Mouse (Mus musculus): Measurements from ENCODE around the gene Cyp27b1. TPM values are rescaled to one million over a fixed set of nuclear protein-coding genes. Genes with fewer than 3 reads are reported as not detected.

The Cyp27b1 gene
- polyA plus RNA-seq (2015; fragmentation: Illumina TruSeq; extraction: RNeasy Lipid Tissue Mini Kit (QIAGEN cat#74804); ENCODE audit: low read depth, low replicate concordance) = 0.46 TPM

DNA sequence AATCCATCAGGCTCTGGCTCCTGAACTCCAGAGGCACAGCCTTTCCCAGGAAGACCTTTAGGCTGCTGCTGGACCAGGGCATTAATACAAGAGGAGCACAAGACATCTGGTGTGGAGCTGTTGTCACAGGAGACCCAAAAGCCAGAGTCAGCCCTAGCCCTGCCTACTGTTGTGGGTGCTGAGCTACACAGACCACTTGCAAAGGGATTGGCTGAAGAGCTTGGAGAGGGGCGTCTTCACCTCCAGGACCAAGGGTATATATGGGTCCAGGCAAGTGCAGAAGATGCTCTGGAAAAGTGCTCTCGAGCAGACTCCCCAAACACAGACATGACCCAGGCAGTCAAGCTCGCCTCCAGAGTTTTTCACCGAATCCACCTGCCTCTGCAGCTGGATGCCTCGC, at the start of gene Cyp27b1:
TSS of gene Cyp27b1 (plus strand) at position 297 of the 400 bp plus-strand sequence.

GRCm38 (mm10) chr10:127000529-127000928, 47.5 kb upstream of the Cyp27b1 start, which contains the start of gene Avil:
Gene Avil, plus strand, starts transcription at chr10:127000709.

DNA sequence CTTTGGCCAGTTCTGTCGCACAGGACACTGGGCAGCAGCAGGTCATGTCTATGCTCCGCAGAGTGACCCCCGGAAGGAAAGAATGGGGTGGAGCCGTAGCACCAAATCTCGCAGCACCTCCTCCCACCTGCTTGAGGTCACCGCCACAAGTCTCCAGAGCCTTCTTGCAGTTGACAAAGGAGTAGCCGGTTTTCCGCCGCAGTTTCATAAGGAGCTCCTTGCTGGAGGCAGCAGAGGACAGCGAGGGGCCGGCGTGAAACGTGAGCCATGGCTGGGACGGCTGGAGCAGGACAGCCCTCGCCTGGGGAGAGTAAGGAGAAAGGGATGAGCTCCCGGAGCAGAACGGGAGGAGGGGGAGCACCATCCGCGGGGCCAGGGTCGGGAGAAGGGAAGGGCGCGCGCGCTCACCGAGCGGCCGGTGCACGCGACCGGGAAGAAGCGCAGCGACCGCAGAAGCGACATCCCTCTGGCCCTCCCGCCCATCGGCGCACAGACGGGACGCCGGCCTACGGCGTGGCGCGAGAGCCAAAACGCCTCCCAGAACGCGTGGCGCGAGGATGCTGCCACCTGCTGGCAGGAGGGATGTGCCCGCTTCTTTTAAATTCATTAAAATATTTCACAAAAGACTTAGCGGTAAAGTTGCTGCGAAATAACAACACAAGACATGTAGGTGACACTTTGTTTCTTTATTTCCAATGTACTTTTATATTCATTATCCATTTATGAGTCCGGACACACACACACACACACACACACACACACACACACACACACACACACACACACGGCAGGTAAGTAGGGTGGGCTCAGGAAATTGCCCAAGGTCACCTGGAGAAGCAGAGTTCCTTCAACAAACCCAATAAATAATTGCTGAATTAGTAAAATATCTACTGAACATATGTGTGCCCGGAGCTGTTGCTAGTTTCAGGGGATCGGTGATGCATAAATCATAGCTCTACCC, 17.4 kb upstream of the Cyp27b1 start, which contains the start of gene Tsfm:
TSS of gene Tsfm (minus strand) at position 505 of the 961 bp plus-strand sequence.

GRCm38 (mm10) chr10:127041274-127041766, 6.7 kb upstream of the Cyp27b1 start, which contains the start of the genes Mettl1 and Eef1akmt3:
Gene Mettl1, plus strand, starts transcription at chr10:127041414.
Gene Eef1akmt3, minus strand, starts transcription at chr10:127041513.

DNA sequence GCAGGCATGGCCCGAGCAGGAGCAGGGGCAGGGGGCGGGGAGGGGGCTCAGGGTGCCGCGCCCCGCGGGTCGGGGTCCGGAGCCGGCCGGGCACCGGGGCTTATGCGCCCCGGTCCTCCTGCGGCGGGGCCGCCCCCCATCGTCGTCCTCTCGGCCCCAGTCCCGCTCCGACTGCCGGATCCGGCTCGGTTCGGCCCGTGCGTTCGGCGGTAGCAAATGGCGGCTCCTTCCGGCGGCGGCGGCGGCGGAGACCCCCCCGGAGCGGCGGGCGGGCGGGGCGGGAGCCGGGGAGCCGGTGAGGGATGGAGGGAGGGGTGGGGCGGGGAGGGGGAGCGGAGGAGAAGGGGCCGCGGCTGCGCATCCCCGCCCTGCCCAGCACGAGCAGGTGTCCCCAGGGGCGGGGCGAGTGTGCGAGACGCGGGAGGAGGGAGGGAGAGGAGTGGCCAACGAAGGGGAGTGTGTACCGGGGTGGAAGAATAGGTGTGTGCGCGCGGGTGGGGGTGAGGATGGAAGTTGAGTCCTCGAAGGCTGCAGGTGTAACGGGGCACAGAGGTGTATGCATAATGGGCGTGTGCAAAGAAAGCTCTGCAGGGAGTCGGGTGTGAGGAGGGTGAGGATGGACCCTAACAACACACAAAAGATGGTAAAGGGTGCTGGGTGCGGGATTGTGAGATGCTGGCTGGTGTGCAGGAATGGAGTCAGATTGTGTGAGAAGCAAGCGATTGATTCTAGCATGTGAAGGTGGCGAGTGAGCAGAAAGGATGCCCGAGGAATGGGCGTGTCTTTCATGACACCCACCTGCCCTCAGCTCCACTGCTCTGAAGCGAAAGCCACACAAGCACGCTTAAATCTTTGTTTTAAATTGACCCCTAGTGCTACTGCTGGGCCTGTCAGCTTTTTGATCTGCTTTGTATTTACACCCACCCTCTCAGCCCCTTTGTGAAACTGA, 12.2 kb downstream of the Cyp27b1 start, which contains the start of gene March9:
TSS of gene March9 (minus strand) at position 217 of the 949 bp plus-strand sequence.

GRCm38 (mm10) chr10:127063239-127063872, 15.3 kb downstream of the Cyp27b1 start, which contains the start of gene Cdk4:
Gene Cdk4, plus strand, starts transcription at chr10:127063534.

DNA sequence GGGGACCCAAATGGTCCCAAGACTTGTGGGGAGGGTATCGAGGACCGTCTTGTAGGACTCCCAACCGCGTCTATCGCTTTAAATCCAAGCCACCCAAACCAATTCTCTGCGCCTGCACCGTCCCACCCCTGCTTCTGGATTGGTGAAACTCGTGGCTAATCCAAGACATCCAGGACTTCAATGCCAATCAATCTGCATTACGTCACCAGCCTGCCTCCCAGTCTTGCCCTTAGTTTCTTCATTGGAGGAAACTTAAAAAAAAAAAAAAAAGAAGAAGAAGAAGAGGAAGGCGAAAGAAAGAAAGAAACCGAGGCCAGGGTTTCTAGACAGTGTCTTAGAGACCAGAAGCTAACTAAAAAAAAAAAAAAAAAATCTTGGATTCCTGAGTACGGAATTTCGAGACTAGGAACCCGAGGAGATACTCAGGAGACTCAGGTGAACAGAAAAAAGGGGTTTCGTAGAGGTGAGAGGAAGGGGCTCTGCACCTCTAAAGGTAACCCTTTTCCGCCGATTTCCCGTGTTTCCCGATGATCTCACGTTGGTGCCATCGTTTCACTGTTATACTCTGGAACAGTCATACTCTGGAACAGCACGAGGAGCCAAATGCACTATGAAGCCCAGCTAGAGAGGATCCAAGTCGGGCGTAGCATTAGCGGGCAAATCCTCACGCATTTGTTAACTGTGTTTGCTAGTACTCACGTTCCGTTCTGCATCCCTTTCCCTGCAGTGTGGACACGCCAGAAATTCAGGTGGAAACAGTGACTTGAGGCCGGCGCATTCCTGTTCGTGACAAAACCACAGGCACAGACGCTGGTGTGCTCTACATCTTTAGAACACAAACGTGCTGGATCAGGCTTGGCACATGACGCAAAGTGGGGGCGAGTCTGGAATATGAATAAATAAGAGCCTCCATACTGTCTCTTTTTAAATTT, 22.4 kb downstream of the Cyp27b1 start, which contains the start of gene Tspan31:
TSS of gene Tspan31 (minus strand) at position 75 of the 932 bp plus-strand sequence.

GRCm38 (mm10) chr10:127075080-127075479, 27.0 kb downstream of the Cyp27b1 start, which contains the start of gene Agap2:
Gene Agap2, plus strand, starts transcription at chr10:127075284.

Other genes with a start within 250 kb of the Cyp27b1 start
- 9.2 TPM for gene Atp23, start 146.9 kb upstream of the Cyp27b1 start, polyA plus RNA-seq (2015; fragmentation: Illumina TruSeq; extraction: RNeasy Lipid Tissue Mini Kit (QIAGEN cat#74804); ENCODE audit: low read depth, low replicate concordance)
- 50.5 TPM for gene Ctdsp2, start 69.5 kb upstream of the Cyp27b1 start, polyA plus RNA-seq (2015; fragmentation: Illumina TruSeq; extraction: RNeasy Lipid Tissue Mini Kit (QIAGEN cat#74804); ENCODE audit: low read depth, low replicate concordance)
- 0.52 TPM for gene Avil, start 47.5 kb upstream of the Cyp27b1 start, polyA plus RNA-seq (2015; fragmentation: Illumina TruSeq; extraction: RNeasy Lipid Tissue Mini Kit (QIAGEN cat#74804); ENCODE audit: low read depth, low replicate concordance)
- gene Tsfm, start 17.4 kb upstream of the Cyp27b1 start, polyA plus RNA-seq (2015; fragmentation: Illumina TruSeq; extraction: RNeasy Lipid Tissue Mini Kit (QIAGEN cat#74804); ENCODE audit: low read depth, low replicate concordance) = 28.8 TPM
- 12.4 TPM for gene Mettl1, start 6.8 kb upstream of the Cyp27b1 start, polyA plus RNA-seq (2015; fragmentation: Illumina TruSeq; extraction: RNeasy Lipid Tissue Mini Kit (QIAGEN cat#74804); ENCODE audit: low read depth, low replicate concordance)
- not detected for gene Eef1akmt3, start 6.7 kb upstream of the Cyp27b1 start, polyA plus RNA-seq (2015; fragmentation: Illumina TruSeq; extraction: RNeasy Lipid Tissue Mini Kit (QIAGEN cat#74804); ENCODE audit: low read depth, low replicate concordance)
- gene March9, start 11.9 kb downstream of the Cyp27b1 start, polyA plus RNA-seq (2015; fragmentation: Illumina TruSeq; extraction: RNeasy Lipid Tissue Mini Kit (QIAGEN cat#74804); ENCODE audit: low read depth, low replicate concordance) = 12.9 TPM
- gene Cdk4, start 15.3 kb downstream of the Cyp27b1 start, polyA plus RNA-seq (2015; fragmentation: Illumina TruSeq; extraction: RNeasy Lipid Tissue Mini Kit (QIAGEN cat#74804); ENCODE audit: low read depth, low replicate concordance) = 117 TPM
- 99.1 TPM for gene Tspan31, start 22.0 kb downstream of the Cyp27b1 start, polyA plus RNA-seq (2015; fragmentation: Illumina TruSeq; extraction: RNeasy Lipid Tissue Mini Kit (QIAGEN cat#74804); ENCODE audit: low read depth, low replicate concordance)
- 315 TPM for gene Agap2, start 27.0 kb downstream of the Cyp27b1 start, polyA plus RNA-seq (2015; fragmentation: Illumina TruSeq; extraction: RNeasy Lipid Tissue Mini Kit (QIAGEN cat#74804); ENCODE audit: low read depth, low replicate concordance)
- gene Os9, start 72.9 kb downstream of the Cyp27b1 start, polyA plus RNA-seq (2015; fragmentation: Illumina TruSeq; extraction: RNeasy Lipid Tissue Mini Kit (QIAGEN cat#74804); ENCODE audit: low read depth, low replicate concordance) = 108 TPM
- 103 TPM for gene B4galnt1, start 117.0 kb downstream of the Cyp27b1 start, polyA plus RNA-seq (2015; fragmentation: Illumina TruSeq; extraction: RNeasy Lipid Tissue Mini Kit (QIAGEN cat#74804); ENCODE audit: low read depth, low replicate concordance)
- gene Slc26a10, start 132.4 kb downstream of the Cyp27b1 start, polyA plus RNA-seq (2015; fragmentation: Illumina TruSeq; extraction: RNeasy Lipid Tissue Mini Kit (QIAGEN cat#74804); ENCODE audit: low read depth, low replicate concordance) = 5.2 TPM
- 181 TPM for gene Arhgef25, start 141.8 kb downstream of the Cyp27b1 start, polyA plus RNA-seq (2015; fragmentation: Illumina TruSeq; extraction: RNeasy Lipid Tissue Mini Kit (QIAGEN cat#74804); ENCODE audit: low read depth, low replicate concordance)
- gene Dtx3, start 147.5 kb downstream of the Cyp27b1 start, polyA plus RNA-seq (2015; fragmentation: Illumina TruSeq; extraction: RNeasy Lipid Tissue Mini Kit (QIAGEN cat#74804); ENCODE audit: low read depth, low replicate concordance) = 238 TPM
- gene Pip4k2c, start 163.3 kb downstream of the Cyp27b1 start, polyA plus RNA-seq (2015; fragmentation: Illumina TruSeq; extraction: RNeasy Lipid Tissue Mini Kit (QIAGEN cat#74804); ENCODE audit: low read depth, low replicate concordance) = 84.7 TPM
- 1,243 TPM for gene Kif5a, start 215.1 kb downstream of the Cyp27b1 start, polyA plus RNA-seq (2015; fragmentation: Illumina TruSeq; extraction: RNeasy Lipid Tissue Mini Kit (QIAGEN cat#74804); ENCODE audit: low read depth, low replicate concordance)
- gene Dctn2, start 218.1 kb downstream of the Cyp27b1 start, polyA plus RNA-seq (2015; fragmentation: Illumina TruSeq; extraction: RNeasy Lipid Tissue Mini Kit (QIAGEN cat#74804); ENCODE audit: low read depth, low replicate concordance) = 329 TPM
- 25.4 TPM for gene Mbd6, start 240.8 kb downstream of the Cyp27b1 start, polyA plus RNA-seq (2015; fragmentation: Illumina TruSeq; extraction: RNeasy Lipid Tissue Mini Kit (QIAGEN cat#74804); ENCODE audit: low read depth, low replicate concordance)